Mouse (Mus musculus) MEL (cell line): Measurements from ENCODE around the gene Nanos3. TPM values are rescaled to one million over a fixed set of nuclear protein-coding genes. Genes with fewer than 3 reads are reported as not detected.

Source experiments
- DNase-seq: peaks from one replicate; pipeline ENCODE4 v3.0.0; 2011; ENCODE audit warnings: low read depth, low spot score
- H3K27ac ChIP-seq: 2 replicates; pipeline ENCODE4 v1.5.1; 2012; ENCODE audit warnings: low read depth, mild to moderate bottlenecking, control low read depth, low read length, moderate library complexity; ENCODE audit not compliant: control insufficient read depth
- H3K27me3 ChIP-seq, 2 experiments: fragments of 150-350 bp in 1 of 2; sonication (generic) in 1 of 2; 2 replicates each; pipeline ENCODE4 v1.6.1; 2012; ENCODE audit warnings: low read length in 2 of 2, mild to moderate bottlenecking in 2 of 2, improper control_type of control experiment in 1 of 2, moderate library complexity in 1 of 2; ENCODE audit not compliant: insufficient read depth in 2 of 2, control insufficient read depth in 1 of 2
- H3K36me3 ChIP-seq, 2 experiments: 2 replicates each; pipeline ENCODE4 v1.6.1; 2012 to 2014; ENCODE audit warnings: low read length in 2 of 2, improper control_type of control experiment in 1 of 2, inconsistent platforms in 1 of 2, mild to moderate bottlenecking in 1 of 2; ENCODE audit not compliant: insufficient read depth in 2 of 2, control insufficient read depth in 1 of 2
- H3K4me1 ChIP-seq, 2 experiments: fragments of 150-350 bp in 1 of 2; sonication (generic) in 1 of 2; 2 replicates each; pipeline ENCODE4 v1.6.1; 2012; ENCODE audit warnings: low read length in 2 of 2, improper control_type of control experiment in 1 of 2, mild to moderate bottlenecking in 1 of 2; ENCODE audit not compliant: insufficient read depth in 2 of 2, control insufficient read depth in 1 of 2
- H3K4me3 ChIP-seq, 2 experiments: fragments of 150-350 bp in 1 of 2; sonication (generic) in 1 of 2; 2 replicates each; pipeline ENCODE4 v1.5.1; 2012; ENCODE audit warnings: low read depth in 2 of 2, low read length in 2 of 2, mild to moderate bottlenecking in 2 of 2, moderate library complexity in 2 of 2, control low read depth in 1 of 2, improper control_type of control experiment in 1 of 2; ENCODE audit not compliant: control insufficient read depth in 1 of 2, insufficient read depth in 1 of 2
- H3K79me2 ChIP-seq: 2 replicates; pipeline ENCODE4 v1.6.1; 2012; ENCODE audit warnings: mild to moderate bottlenecking, low read length, moderate library complexity; ENCODE audit not compliant: control insufficient read depth, poor library complexity, insufficient read depth
- H3K9ac ChIP-seq: 2 replicates; pipeline ENCODE4 v1.6.1; 2012; ENCODE audit warnings: low read depth, mild to moderate bottlenecking, control low read depth, low read length, moderate library complexity; ENCODE audit not compliant: control insufficient read depth, poor library complexity, severe bottlenecking
- H3K9me3 ChIP-seq: fragments of 150-350 bp; sonication (generic); replicated peaks from 2 replicates; pipeline ENCODE4 v1.6.1; 2012; ENCODE audit warnings: mild to moderate bottlenecking, low read length, improper control_type of control experiment, moderate library complexity; ENCODE audit not compliant: insufficient read depth
- CHD1 ChIP-seq: IDR thresholded peaks from 2 replicates; pipeline ENCODE4 v1.6.1; 2012; ENCODE audit warnings: low read depth, mild to moderate bottlenecking, inconsistent platforms, low read length, improper control_type of control experiment
- CTCF ChIP-seq, 3 experiments: IDR thresholded peaks in 2 of 3; conservative IDR thresholded peaks in 1 of 3; 2 replicates each; pipeline ENCODE4 v1.5.1; 2011 to 2012; ENCODE audit warnings: low read length in 3 of 3, low read depth in 2 of 3, mild to moderate bottlenecking in 2 of 3, improper control_type of control experiment in 1 of 3, inconsistent platforms in 1 of 3, mixed read lengths in 1 of 3, moderate library complexity in 1 of 3; ENCODE audit not compliant: control insufficient read depth in 1 of 3, insufficient read depth in 1 of 3, poor library complexity in 1 of 3, severe bottlenecking in 1 of 3
- E2F4 ChIP-seq: IDR thresholded peaks from 2 replicates; pipeline ENCODE4 v1.6.1; 2011; ENCODE audit warnings: low read depth, low read length, improper control_type of control experiment, borderline replicate concordance
- ETS1 ChIP-seq: IDR thresholded peaks from 2 replicates; pipeline ENCODE4 v1.6.1; 2012; ENCODE audit warnings: low read depth, mild to moderate bottlenecking, inconsistent platforms, low read length, improper control_type of control experiment, moderate library complexity
- GATA1 ChIP-seq: IDR thresholded peaks from 2 replicates; pipeline ENCODE4 v1.6.1; 2011; ENCODE audit warnings: low read depth, low read length, improper control_type of control experiment
- HCFC1 ChIP-seq: IDR thresholded peaks from 2 replicates; pipeline ENCODE4 v1.6.1; 2012; ENCODE audit warnings: low read depth, mild to moderate bottlenecking, inconsistent platforms, low read length, improper control_type of control experiment, moderate library complexity
- KAT2A ChIP-seq: conservative IDR thresholded peaks from 2 replicates; pipeline ENCODE4 v1.6.1; 2012; ENCODE audit warnings: low read depth, low read length, improper control_type of control experiment, inconsistent platforms
- MAFK ChIP-seq: IDR thresholded peaks from 2 replicates; pipeline ENCODE4 v1.6.1; 2011; ENCODE audit warnings: low read depth, mild to moderate bottlenecking, low read length, improper control_type of control experiment, borderline replicate concordance
- MXI1 ChIP-seq: IDR thresholded peaks from 2 replicates; pipeline ENCODE4 v1.6.1; 2011; ENCODE audit warnings: mild to moderate bottlenecking, low read depth, low read length, improper control_type of control experiment
- MYC ChIP-seq: IDR thresholded peaks from 2 replicates; pipeline ENCODE4 v1.6.1; 2011; ENCODE audit warnings: low read depth, mild to moderate bottlenecking, low read length, improper control_type of control experiment, moderate library complexity
- RAD21 ChIP-seq: IDR thresholded peaks from 2 replicates; pipeline ENCODE4 v1.6.1; 2011; ENCODE audit warnings: mild to moderate bottlenecking, low read depth, low read length, improper control_type of control experiment
- SMC3 ChIP-seq: IDR thresholded peaks from 2 replicates; pipeline ENCODE4 v1.6.1; 2011; ENCODE audit warnings: low read depth, low read length, improper control_type of control experiment
- TBP ChIP-seq: IDR thresholded peaks from 2 replicates; pipeline ENCODE4 v1.8.0; 2011; ENCODE audit warnings: low read depth, low read length, improper control_type of control experiment
- TCF12 ChIP-seq: IDR thresholded peaks from 2 replicates; pipeline ENCODE4 v1.6.1; 2014; ENCODE audit warnings: low read depth, mild to moderate bottlenecking, inconsistent platforms, low read length, improper control_type of control experiment, moderate library complexity
- UBTF ChIP-seq: IDR thresholded peaks from 2 replicates; pipeline ENCODE4 v1.6.1; 2012; ENCODE audit warnings: low read depth, mild to moderate bottlenecking, inconsistent platforms, low read length, improper control_type of control experiment, moderate library complexity, borderline replicate concordance; ENCODE audit not compliant: insufficient read depth
- USF2 ChIP-seq, 2 experiments: IDR thresholded peaks; 2 replicates each; pipeline ENCODE4 v1.6.1; 2011 to 2012; ENCODE audit warnings: improper control_type of control experiment in 2 of 2, low read length in 2 of 2, borderline replicate concordance in 1 of 2, inconsistent platforms in 1 of 2, low read depth in 1 of 2, mild to moderate bottlenecking in 1 of 2; ENCODE audit not compliant: insufficient read depth in 1 of 2
- ZMIZ1 ChIP-seq: IDR thresholded peaks from 2 replicates; pipeline ENCODE4 v1.6.1; 2012; ENCODE audit warnings: low read depth, mild to moderate bottlenecking, inconsistent platforms, low read length, improper control_type of control experiment, moderate library complexity
- polyA plus RNA-seq, 2 experiments: library from polyadenylated mRNA; stranded (reverse) in 1 of 2; unstranded in 1 of 2; fragments of >175 nt in 1 of 2; fragments of >200 nt in 1 of 2; gene quantifications; 2 replicates each; pipeline versions ENCODE4 v1.2.1 to v1.2.4; 2012; ENCODE audit warnings: low replicate concordance in 2 of 2, low read depth in 1 of 2; ENCODE audit not compliant: insufficient read length in 2 of 2, insufficient read depth in 1 of 2, missing spikeins in 1 of 2
- total RNA-seq: library from RNA; depleted of rRNA; stranded (reverse); fragments of 300-350 nt; gene quantifications from 2 replicates; pipeline ENCODE4 v1.2.3, GENCODE M21; 2012

Nanos3 gene
- total and polyA plus RNA-seq, 3 experiments, result 1.7 to 2.0 TPM; not detected in 1

GRCm38 (mm10) chr8:84230735-84231134 is 45.7 kb upstream of the Nanos3 start:
- no peak overlapping the region for H3K4me3 ChIP-seq
- DNase-seq, result no peak
- H3K27me3 ChIP-seq, result no peaks in the 10 kb centered on the region
- no peaks in the 10 kb centered on the region for H3K36me3 ChIP-seq
- H3K9me3 ChIP-seq, result no peaks in the 10 kb centered on the region
- TF ChIP-seq GATA1, result no peak
- TF ChIP-seq TCF12, result no peak
- no peak for TF ChIP-seq TBP
- no peak for TF ChIP-seq CHD1
- no peak for TF ChIP-seq ETS1
- TF ChIP-seq RAD21, result peak; percentile 12; the same call in 1 of the 2 replicates
- TF ChIP-seq MYC, result no peak
- TF ChIP-seq MAFK, result no peak
- TF ChIP-seq E2F4, result no peak
- no peak for TF ChIP-seq USF2 (IDR thresholded peaks at IDR 0.05; ENCODE audit: borderline replicate concordance in 1 of 2, insufficient read depth in 1 of 2, low read depth in 1 of 2, low read length in 2 of 2)
- TF ChIP-seq HCFC1, result no peak
- no peak for TF ChIP-seq UBTF
- TF ChIP-seq CTCF (IDR thresholded peaks at IDR 0.05 in 2 of 3, conservative IDR thresholded peaks at IDR 0.05 in 1 of 3; ENCODE audit: control insufficient read depth in 1 of 3, insufficient read depth in 1 of 3, low read depth in 2 of 3, low read length in 3 of 3, poor library complexity in 1 of 3, severe bottlenecking in 1 of 3), result peak in 2 of 3 experiments; percentile 38 to 44; a peak in 4 of 6 replicates
- TF ChIP-seq ZMIZ1, result no peak
- peak; percentile 16; the same call in 1 of the 2 replicates for TF ChIP-seq SMC3
- no peaks in the 10 kb centered on the region for H3K79me2 ChIP-seq
- H3K27ac ChIP-seq, result no peak overlapping the region
- no peak overlapping the region for H3K9ac ChIP-seq
- H3K4me1 ChIP-seq, result no peaks in the 10 kb centered on the region

DNA sequence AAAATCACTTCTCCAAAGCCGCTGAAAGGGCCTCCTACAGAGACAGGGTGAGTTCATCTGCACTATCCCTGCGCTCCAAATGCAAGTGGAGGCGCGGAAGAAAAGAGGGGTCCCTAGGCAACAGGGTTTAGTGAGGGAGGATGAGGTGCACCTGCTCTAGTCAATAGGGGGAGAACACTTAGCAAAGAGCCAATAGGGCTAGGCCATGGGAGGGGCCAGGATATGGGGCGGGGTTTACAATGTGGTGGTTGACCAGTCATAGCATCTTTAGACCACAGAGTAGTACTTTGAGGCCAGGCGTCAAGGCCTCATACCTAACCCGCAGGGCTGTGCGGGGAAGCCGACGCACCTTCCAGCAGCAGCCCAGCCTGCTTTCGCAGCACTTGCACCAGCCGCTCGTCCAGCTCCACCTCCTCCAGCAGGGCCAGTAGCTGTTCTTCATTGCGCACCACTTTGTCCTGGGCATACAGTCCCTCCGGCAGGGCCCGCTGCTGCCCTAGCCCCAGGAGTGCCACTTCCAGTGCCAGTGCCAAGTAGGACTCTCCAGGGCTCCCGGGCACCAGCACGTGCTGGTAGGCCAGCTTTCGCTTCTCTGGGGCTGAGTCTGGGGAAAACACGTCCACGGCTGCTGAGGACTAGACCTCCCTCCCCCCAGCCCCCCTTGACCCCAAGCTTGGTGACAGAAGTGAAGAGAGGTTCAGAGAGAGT is 38.5 kb upstream of the Nanos3 start:
- Histone ChIP-seq H3K4me1 (peaks cover 5 to 32% of the 10 kb centered on the region in 2 experiments), H3K79me2 (no peaks in the 10 kb centered on the region), H3K4me3 (no peak overlapping the region), H3K36me3 (peaks cover 0 to 9% of the 10 kb centered on the region in 2 experiments; a peak in 2 of 4 replicates), H3K9ac (no peak overlapping the region), H3K27me3 (no peaks in the 10 kb centered on the region), H3K9me3 (no peaks in the 10 kb centered on the region), H3K27ac (peak overlapping the region; percentile 87; the same call in 1 of the 2 replicates)
- TF ChIP-seq MXI1, result no peak
- TF ChIP-seq KAT2A, result no peak
- no peak for DNase-seq
